Mouse (Mus musculus): ENCODE data around the gene Sh3rf1.

Gene Sh3rf1

DNA sequence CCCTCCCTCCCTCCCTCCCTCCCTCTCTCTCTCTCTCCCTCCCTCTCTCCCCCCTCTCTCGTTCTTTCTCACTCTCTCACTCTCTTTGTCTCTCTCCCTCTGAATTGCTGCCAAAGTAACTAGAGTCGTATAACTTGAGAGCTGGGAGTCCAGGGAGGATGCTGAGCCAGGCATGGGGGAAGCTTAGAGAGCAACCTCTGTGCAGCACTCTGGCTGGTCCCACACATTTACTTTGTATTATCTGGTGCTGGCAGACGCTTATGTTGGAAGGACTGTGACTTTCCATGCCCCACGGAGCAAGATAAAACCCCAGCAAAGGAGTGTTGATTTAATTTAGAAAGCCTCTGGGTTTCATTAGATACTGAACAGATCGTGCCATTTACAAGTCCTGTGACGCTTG, 196.5 kb downstream of the Sh3rf1 start:
- no peak for DNase-seq (ENCODE audit: extremely low spot score, low spot score)

DNA sequence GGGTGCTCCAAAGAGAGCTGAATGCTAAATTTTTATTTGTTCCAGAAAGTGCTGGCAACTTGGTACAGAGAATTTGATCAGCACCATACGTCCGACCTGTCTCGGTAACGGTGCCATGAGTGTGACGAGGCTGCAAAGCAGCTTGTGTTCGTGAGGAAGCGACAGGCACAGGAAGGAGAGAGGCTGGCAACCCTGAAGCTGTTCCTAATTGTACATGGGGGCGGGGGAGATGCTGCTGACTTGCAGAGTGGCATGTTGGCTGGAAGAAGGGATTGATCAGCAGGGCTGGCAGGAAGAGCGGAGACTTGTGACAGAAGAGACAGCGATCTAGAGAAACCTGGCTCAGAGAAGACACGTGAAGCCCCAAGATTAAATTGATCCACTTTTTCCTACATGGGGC, 197.9 kb downstream of the Sh3rf1 start:
- no peak for DNase-seq (ENCODE audit: extremely low spot score, low spot score)

DNA sequence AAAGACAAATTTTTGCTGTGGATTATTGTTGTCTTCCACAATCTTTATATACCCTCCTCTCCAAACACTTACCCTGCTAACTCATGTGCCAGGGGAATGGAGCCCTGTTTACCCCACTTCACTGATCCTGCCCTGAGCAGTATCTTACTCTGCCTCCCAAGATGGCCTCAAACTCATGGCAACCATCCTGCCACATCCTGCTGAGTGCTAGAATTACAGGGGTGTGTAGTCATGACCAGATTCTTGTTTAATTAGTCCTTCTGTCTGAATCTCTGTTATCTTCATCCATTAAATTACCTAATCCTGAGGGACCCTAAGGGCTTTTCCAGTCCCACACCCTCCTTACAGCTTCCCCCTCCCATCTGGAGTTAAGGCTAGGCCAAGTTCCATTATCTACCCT, 201.5 kb downstream of the Sh3rf1 start:
- DNase-seq (ENCODE audit: extremely low spot score, low spot score), result no peak

DNA sequence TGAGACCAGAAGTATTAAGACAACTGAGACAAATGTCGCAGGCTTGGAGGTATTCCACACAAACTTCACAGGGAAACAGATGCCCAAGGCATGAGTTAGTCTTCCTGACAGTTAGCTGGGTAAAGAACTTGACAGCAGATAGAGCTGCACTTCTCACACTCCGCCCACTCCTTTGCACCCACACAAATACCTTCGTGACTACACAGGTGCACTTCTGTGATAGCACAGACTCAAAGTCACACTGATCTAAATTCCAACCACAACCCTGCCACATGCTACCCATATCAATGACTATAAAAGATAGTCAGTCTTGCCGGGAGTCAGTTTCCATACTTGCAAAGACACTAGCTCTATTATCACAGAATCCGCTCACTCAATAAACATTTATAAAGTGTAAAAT, 202.4 kb downstream of the Sh3rf1 start:
- DNase-seq (ENCODE audit: extremely low spot score, low spot score), result no peak

DNA sequence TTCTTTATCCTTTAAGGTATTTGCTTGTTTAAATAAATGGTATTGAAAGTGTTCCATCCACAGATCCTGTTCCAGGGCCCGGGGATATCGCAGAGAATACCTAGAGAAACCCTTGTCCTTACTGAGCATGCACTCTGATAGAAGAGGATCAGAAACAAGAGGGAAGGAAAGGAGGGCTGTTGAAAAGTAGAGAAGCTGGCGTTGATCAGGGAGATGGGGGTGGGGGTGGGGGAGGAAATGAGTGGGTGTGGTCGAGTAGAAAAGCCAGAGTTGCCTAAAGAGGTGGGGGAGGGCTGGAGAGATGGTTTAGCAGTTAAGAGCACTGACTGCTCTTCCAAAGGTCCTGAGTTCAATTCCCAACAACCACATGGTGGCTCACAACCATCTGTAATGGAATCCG, 203.0 kb downstream of the Sh3rf1 start:
- DNase-seq (ENCODE audit: extremely low spot score, low spot score), result no peak

DNA sequence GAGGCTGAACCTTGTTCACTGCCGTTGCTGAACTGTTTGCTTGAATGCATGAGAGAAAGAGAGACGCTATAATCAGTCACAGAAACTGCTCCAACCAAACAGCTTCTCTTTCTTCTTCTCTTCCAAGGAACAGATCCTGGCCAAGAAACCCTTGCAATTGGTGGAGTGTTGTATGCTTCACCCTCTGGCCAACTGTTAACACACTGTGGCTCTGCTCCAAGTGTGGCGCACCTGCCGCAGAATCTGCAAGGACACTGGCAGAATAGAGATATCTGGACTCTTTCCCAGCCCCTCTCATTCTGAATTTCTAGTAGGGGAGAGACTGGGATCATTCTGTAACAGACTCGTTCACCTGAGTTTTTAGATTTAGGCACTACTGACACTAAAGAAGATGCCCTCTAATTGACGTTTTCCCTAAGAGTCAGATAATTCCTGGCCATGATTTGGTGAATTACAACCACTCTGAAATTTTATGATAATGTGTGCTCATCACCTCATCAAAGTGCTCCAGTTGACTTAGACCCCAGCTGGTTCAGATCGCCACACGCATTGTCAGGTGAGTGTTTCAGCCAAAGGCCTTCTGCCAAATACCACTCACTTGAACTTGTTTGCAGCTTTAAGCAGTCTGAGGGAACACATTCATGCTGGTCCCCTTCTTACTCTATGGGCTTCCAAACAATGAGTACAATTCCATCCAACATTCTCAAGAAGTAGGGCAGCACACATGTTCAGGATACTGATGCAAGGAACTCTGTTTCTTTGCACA, 204.4 kb downstream of the Sh3rf1 start:
- no peak for DNase-seq (ENCODE audit: extremely low spot score, low spot score)

DNA sequence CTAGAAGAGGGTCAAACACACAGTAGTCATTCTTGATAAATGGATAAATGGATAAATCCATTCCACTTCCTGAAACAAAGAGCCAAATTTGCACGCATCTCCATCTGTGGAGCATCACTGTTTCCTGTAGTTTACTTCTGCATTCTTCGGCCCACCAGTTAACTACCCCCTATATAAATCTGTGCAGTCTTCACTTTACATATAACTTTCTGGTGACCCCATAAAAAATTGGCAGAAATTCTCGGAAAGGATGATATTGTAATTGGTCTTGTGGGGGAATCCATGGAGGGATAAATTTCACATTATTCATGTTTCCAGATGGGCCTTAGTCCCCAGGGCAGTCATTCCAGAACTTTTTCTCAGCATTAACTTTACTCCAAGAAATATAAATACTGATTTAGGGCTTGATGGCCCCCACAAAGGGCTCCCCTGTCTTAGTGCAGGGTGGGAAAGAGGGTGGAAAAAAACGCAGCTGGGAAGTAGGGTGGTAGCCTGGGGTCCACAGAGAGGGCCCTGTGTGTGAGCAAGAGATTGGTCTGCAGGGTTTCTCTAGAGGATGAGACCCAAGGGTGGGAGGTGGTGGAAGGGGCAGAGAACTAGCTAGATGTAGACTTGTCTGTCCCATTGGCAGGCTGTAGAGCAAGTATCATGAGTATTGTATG, 205.3 kb downstream of the Sh3rf1 start:
- no peak for DNase-seq (ENCODE audit: extremely low spot score, low spot score)

DNA sequence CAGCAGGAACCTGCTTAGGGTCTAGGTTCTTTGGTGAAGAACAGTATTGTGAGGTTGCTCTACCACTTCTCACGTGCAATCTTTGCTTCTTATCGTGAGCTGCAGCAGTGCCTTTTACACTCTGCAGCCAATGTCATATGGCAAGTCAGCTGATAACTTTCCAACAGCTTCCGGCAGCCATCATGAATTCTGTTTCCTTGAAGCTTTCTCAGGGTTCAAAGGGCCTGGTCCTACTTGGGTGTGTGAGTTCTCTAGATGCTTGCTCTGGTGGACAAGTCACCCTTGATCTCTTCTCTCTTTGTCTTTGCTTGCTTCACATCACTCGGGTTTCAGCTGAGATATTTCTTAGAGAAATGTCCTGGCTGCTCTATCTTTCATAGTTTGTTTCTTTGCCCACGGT, 211.8 kb downstream of the Sh3rf1 start:
- DNase-seq (ENCODE audit: extremely low spot score, low spot score), result no peak

DNA sequence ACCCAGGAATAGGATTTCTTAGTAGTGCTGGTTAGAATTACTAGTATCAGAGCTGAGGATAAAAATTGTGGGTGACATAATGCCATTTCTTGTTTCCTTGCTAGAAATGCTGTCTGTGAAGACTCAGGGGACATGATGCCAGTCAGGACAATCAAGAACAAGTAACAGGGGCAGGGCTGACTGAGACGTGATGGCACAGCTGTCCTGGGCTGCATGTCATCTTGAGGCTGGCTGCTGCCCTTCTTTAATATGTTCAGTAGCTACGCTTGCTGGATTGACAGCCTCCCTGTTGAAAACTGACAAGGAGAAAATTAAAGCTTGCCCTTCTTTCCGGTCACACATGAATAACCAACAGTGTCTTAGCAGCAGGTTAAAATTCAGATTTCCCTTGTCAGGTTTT, 212.5 kb downstream of the Sh3rf1 start:
- no peak for DNase-seq (ENCODE audit: extremely low spot score, low spot score)

DNA sequence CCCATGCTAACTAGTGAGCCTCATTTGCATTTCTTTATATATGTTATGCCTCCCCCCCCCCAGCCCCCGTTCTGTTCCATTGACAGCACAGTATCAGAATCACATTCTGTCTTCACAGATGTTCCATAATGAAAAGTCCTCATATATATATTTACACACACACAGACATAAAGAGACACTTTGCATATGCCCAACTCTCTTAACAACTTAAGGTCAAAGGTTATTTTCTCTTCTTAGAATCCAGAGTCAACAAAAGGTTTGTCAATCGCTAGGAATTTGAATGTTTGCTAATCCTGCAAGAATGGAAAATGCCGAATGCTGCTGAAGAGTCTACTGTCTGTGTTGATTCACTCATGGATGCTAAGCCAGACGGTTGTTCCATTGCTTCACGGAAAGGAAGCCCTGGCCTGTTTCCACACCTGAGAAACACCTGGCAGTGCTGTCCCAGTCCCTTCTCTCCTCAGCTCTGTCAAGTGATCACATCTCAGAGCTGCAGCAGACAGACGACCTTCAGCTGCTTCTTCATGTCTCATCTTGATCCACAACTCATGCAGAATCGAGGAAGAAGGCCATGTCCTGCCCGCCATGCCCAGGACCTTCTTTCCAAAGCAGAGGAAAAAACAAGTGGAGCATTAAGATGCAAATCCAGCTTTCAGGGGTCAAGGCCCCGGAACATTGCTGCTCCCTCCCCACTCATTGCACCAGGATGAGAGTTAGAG, 213.1 kb downstream of the Sh3rf1 start:
- DNase-seq (ENCODE audit: extremely low spot score, low spot score), result no peak

DNA sequence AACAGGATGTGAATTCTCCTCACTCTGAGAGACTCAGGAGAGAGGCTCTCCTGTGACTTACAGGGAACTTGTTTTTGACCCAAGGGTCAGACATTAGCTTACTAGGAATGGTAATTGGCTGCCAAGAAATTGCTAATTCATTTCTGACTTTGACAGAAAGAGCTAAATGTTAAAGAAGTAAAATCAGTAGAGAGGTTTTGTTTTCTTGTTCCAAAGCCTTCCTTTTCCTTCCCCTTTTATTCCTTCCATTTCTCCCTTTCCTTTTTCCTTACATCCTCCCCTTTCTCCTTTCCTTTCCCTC, 213.6 kb downstream of the Sh3rf1 start:
- DNase-seq (ENCODE audit: extremely low spot score, low spot score), result no peak

DNA sequence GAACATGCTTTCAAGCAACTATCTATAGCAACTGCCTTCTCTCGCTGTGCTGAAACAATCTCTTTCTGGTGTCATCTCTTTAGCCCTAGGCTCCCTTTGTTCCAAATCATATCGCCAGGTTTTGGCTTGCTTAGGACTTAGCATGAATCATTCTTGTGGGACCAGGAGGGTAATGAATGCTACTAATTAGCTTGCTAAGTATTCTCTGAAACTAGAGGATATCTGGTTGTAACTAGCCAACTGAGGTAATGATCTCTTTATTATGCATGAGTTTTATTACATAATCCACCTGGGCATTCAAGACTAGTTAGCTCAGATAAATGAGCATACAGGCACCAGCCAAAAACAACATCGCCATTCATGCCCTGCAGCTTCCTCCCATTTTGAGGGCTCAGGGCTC, 219.3 kb downstream of the Sh3rf1 start:
- no peak for DNase-seq (ENCODE audit: extremely low spot score, low spot score)

DNA sequence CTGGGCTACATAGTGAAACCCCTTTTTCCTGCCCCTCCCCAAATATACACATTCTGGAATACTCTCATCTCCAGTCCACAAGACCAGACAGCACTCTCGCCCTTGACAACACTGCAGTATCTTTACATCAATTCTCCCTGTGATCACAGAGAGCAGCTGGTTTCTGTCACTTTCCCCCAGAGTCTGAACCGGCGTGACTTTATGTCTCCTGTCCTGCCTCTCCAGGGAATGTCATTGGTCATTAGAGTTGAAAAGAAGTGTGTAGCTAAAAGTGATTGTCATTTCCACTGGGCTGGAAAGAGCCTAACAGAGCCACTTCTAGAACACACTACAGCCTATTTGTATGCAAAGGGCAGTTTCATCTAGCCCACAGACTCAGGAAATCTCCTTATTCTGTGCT, 220.7 kb downstream of the Sh3rf1 start:
- DNase-seq (ENCODE audit: extremely low spot score, low spot score), result no peak
